Mouse (Mus musculus) MN1 (cell line): ENCODE measurements around the gene Dclre1b.
"Not testable (repeated sequence)": the region's sequence is repeated elsewhere in the genome, so short reads cannot be mapped to it uniquely, and the experiment has no call there.

Source experiments
- DNase-seq: peaks from one replicate; pipeline ENCODE4 v3.0.0-alpha.2; 2016; ENCODE audit warnings: low spot score

Dclre1b gene

DNA sequence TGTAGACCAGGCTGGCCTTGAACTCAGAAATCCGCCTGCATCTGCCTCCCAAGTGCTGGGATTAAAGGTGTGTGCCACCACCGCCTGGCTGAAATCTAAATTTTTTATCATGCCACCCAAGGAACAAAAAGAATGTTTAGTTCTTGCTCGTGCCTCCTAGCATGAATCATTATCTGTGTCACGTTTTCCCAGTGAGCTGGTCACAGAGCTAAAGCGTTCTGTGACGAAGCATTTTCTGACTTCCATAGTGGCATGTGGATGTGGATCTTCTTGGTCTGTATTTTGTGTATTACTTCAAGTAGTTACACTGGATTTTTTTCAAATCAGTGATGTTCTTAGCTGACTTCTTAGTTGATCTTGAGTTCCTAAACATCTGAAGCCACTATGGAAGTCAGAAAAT lies 1.7 kb upstream of the Dclre1b start:
- no peak for DNase-seq

DNA sequence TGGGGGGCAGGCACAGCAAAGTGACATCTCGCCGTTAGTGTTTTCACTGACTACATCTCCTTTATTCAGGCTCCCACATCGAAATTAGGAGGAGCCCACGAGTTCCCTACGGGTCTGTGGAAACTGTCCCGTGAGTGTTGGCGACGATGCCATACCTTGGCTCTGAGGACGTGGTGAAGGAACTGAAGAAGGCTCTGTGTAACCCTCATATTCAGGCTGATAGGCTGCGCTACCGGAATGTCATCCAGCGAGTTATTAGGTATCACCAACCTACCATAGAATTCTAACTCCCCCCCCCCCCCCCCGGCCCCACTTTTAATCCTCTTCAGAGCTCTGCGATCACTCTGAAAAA lies 531 bp upstream of the Dclre1b start:
- DNase-seq = no peak

DNA sequence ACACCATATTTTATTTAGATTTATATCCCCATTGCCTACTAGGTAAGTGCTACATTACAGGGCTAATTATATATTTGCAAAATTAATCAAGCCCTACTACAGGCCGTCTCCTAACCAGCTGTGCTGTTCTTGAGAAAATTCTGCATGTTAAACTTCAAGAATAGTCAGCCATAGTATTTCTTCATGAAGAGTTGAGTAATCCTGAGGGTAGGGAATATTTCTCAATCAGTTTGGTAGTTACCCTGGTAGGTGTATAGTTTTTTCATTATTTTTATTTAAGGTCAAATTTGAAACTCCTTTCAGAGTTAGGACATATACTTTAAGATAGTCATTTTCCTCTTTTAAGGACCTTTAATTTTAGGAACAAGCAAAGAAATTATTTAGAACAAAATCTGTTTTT lies 3.6 kb downstream of the Dclre1b start:
- DNase-seq = no peak

DNA sequence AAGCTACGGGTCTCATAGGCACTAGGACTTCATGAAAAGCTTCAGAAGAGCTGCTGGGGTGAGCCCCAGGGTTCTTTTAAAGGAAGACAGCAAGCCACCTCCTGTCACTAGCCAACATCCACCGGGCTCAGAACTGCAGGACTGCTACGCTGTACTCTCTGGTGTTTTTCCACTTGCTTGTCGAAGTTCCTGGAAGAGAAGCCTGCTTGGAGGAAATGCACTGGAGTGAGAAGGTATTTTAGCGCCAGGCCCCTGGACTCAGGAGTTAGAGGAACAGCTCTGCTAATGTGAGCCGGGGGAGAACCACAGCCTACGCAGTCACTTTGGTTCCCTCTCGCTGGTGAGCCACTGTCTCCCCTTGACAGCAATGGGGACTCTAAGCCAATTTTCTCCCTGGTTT lies 6.4 kb downstream of the Dclre1b start:
- DNase-seq = no peak

DNA sequence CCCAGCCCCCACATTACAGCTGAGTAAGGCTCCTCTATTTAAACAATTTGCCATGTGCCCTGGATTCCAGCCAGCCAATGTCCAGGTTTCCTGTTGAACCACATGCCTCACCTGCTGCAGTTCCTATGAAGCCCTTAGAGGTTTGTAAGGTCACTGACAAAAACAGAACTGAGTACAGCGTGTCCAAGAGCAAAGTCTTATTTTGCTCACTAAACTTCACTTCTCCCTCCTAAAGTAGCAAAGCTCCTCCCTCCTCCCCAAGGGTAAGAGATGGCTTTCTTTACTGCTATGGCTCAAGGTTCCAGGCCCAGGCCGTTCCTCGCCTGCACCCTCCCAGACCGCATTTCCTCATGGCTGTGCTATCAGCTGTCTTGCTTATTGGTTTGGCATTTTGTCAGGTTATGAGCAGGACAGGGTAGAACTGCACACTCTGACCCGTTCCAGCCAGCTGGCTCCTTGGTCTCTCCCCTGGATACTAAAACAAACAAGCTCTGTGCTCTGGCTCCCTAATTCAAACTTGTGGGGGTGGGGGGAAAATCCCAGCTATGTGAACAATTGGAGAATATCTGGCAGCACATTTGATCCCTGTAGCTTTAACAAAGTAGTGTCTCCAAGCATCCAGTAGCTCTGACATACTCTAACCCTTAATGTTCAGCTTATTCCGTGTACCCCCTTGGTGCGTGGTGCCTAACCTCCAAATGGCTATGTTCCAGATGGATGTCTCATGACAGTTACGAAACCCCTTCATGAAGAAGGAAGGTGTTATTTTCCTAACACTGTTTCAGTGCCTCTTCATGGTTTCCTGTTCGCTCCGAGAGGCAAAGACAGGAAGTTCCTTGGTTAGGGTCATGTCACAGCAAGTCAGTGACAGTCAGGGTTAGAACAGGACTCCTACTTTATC lies 7.4 kb downstream of the Dclre1b start:
- peak; percentile 80 for DNase-seq

DNA sequence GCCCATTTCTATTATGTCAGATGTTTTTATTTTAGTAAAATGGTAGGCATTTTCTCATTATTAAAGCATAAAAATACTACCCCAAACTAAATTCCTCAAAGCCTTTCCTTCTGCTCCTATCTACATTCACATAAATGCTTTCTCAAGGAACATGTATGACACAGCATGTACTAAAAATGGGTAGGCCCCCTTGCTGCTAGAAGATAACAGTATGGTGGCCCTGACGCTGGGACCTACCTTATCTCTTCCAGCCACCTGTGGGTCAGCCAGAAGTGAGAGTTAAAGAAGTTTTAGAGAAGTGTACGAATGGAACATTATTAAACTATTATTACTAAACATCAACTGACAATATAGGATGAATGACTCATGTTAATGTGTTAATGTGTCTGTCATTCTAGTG lies 9.7 kb downstream of the Dclre1b start:
- no peak for DNase-seq

DNA sequence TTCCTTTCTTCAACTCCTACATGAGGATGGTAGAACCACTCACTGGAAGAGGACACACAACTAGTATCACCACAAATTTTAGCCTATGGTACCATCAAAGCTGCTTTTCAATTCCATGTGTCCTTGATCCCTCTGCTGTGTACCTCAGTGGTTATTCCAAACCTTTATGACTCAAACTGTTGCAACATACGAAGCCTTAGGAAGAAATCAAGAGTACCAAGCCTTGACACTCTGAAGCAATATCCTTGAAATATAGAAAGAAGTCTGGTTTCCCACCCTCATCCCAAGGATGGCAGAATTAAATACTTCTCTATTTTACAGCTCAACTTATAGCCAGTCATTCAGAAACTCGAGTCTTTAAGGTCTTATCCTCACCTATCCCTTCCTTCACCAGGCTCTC lies 12.9 kb downstream of the Dclre1b start:
- no peak for DNase-seq

DNA sequence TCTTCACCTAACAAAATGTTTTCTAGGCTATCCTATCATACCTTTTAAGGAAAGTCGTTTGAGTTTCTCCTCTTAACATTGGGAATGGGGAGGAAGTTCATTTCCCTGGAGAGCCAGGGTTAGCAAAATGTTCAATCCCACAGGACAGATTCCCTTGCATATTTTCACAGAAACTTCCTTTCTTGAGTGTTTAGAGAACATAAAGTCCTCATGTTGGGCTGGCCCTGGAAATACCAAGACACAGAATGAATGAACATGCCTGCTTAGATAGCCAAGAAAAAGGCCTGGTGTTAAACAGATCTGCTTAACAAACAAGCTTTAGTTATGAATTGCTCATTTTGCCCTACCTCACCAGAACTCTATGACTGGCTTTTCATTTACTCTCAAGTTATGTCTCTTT lies 16.7 kb downstream of the Dclre1b start:
- DNase-seq = no peak

DNA sequence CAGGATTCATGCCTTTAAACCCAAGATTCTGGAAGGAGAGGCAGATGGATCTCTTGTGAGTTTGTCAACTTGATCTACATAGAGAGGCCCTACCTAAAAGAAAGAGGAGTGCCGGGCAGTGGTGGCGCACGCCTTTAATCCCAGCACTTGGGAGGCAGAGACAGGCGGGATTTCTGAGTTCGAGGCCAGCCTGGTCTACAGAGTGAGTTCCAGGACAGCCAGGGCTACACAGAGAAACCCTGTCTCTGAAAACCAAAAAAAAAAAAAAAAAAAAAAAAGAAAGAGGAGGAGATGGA lies 17.2 kb downstream of the Dclre1b start:
- DNase-seq = not testable (repeated sequence)

DNA sequence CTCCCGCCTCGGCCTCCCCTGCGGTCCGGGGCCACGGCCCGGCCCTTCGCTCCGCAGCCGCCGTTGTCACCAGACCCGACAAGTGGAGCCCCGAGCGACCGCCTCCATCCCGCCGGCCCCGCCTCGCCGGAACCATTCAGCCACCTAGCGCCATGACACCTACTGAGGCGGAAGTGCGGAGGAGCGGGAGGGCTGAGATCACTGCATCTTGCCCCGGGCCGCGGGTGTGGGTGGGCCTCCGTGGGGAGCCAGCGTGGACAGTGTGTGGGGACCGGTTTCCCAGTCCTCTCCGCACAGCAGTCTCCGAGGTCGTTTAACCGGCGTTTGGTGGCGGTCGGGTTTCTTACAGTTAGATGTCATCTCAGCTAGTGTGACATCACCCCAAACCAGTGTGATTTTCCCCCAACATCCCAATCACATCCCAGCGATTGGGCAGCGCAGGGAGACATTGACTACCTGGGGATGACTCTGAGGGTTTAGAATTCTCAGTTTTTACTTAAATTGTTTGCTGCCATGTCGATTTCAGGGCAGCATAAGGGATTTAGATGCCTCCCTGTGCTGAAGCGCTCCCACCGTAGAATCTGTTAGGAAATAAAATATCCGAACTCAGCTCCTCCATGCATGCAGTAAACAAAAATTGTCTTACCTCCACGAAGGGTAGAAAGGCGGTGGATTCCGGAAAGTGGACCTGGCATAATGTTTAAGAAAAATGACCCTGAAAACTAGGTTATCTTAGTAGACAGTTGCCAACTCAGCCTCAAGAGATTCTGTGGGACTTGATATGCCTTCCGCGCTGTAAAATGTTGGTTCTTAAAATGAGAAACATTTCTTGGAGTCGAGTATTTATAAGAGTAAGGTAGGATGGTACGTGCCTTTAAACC lies 17.8 kb downstream of the Dclre1b start, which contains the start of gene Hipk1:
Gene Hipk1, minus strand, starts transcription at position 334 of the 881 bp plus-strand sequence.
- peak; percentile 93 for DNase-seq

DNA sequence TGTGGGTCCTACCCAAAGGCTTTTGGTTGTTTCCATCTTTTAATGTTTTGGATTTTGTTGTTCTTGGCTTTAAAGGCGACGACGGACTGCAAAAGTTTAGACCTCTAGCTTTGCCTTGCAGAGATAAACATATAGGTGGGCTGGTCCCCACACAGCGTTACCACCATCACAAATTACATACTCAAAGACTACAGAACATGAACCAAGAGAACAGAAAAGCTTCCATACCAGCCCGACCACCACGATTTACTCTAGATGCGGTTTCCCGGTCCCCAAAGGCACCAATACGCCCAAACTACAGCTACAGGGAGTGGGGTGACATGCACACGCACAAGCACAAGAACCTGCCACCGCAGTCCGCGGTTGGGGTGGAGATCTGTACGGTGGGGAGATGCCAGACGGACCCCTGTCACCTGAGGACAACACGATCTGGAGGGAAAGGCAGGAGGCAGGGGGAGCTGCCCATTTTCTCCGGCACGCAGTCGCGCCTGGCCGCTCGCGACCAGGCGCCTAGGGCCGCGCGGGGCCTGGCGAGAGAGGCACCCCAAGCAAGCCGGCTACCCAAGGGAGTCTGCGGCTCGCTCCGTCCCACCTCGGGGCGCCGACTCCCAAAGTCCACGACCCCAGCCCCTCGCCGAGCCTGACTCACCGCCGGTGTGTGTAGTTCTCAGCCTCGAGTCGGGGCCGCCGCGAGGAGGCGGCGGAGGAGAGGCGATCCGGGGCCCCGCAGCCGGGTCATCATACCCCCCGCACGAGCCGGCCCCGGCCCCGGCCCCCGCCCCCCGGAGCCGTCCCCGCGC lies 18.7 kb downstream of the Dclre1b start:
- peak; percentile 51 for DNase-seq

DNA sequence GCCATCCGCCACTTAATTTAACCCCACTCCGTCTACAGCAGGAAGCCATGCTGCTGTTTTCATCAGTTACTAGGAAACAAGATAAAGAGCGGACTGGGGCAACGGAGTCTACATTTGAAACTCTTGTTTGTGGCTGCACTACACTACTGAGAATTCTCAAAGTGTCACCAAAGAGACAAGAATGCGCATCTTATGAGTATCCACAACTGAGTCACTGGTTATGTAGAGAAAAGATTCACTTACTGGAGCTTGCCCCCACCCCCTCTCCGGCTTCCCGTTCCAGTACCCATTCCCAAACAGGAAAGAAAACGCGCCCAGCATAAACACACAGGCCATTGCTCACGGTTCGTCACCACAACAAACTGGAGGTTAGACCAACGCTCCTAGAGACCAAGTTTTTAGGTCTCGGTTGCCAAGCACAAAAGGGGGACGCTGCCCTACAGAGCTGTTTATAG lies 19.3 kb downstream of the Dclre1b start:
- DNase-seq = peak; percentile 64

DNA sequence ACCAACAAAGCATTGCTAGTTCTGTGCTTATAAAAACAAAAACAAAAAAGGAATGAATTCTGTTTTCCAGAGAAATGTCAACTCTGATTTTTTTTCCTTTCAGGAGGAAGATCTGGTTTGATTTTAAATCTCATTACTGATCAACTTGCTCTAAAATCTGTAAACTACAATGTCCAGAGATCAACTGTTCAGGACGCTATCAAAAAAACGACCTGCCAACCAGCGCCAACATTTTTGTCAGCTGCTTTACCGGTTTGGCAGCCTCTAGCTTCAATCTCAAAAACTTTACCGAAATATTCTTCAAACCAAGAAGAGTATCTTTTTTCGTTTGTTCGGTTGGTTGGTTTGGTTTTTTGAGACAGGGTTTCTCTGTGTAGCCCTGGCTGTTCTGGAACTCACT lies 20.1 kb downstream of the Dclre1b start:
- no peak for DNase-seq

DNA sequence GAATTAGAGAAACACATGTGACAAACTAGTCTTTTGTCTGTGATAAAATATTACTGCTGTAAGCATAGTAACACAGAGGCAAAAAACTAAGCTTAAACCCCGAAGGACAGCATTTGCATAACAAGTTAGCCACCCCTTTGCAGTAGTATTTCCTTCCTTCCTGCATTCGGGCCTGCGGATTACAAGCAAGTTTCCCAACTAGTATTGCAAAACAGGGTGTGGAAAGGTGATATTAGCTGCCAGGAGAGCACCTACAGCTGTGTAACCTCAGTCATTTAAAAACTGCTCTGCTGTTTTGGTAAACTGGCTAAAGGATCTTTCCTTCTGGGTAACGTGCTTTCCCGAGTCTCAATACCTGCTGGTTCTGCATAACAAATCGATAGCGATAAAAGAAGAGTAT lies 22.0 kb downstream of the Dclre1b start:
- DNase-seq = no peak

DNA sequence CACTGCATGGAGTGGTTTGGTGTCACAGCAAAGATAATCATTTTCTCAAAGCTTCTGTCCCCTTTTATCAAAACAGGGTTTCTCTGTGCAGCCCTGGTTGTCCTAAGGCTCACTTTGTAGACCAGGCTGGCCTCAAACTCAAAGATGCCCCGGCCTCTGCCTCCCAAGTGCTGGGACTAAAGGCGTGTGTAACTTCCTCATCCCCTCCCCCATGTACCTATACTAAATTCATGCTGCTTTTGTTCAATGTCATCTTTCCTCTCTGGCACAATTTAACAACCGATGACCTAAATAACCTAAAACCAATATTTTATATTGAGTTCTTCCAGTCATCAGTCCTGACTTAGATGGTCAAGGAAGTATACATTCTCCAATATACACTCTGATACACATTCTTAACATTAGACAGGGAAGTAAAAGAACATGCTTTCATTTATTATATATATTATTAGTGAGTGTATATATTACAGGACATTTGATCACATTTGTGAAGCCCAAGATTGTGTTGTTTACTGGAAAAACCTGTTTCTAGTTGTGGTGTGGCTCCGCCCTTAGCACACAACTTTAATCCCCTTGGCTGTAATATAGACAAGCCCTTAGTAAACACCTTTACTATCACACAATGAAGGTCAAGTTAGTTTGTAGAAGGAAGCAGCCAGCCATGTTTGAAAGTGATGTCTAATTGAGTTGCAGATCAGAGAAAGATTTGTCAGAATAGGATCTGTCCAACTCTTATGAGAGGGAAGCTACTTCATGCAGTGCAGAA lies 26.2 kb downstream of the Dclre1b start:
- no peak for DNase-seq

DNA sequence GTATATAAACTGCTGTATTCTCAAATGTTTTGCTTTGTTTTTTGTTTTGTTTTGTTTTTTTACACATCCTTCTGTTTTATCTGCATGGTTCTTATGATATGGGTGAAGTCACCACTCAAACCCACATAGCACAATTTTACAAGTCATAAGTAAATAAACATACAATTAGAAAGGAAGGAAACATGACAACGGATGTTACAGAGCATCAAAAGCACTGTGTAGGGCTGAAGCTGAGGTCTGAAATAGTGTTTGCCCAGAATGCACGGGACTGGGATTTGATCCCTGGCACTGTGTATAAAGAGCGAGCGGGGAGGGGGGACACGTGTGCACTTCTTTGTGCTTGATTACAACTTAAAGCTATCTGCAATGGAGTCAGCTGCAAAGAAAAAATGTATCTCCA lies 28.5 kb downstream of the Dclre1b start:
- DNase-seq = no peak

DNA sequence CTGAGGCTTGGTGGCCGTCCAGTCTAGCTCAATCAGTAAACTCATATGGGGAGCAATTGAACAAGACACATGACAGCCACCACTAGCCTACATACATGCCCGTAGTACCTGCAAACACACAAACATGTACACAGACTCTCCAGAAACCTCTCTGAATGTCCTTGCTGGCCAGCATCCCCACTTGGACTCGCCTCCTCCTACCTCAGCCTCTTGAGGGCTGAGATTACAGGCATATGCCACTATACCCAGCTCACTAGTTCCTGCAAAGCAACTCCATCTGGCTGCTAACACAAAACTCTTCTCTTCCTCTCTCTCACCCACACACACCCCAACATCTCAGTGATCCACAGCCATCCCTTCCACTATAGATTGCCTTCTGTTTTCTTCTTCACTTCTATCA lies 29.0 kb downstream of the Dclre1b start:
- DNase-seq = no peak

DNA sequence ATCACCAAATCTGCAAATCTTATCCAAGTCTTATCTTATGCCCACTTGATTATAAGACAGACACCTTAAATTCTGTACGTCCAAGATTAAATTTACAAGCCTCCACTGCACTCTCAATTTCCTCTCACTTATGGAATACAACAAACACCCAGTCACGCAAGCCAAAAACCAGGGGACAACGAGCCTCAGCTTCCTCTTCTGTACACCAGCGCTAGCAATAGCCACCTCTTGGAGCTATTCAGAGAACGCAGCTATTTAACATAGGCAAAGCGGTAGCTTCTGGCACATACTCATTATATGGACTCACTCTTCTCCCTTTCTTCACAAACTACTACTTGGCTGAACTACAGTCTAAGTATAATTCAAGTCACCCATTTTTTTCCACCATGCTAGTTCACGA lies 30.1 kb downstream of the Dclre1b start:
- DNase-seq = no peak

DNA sequence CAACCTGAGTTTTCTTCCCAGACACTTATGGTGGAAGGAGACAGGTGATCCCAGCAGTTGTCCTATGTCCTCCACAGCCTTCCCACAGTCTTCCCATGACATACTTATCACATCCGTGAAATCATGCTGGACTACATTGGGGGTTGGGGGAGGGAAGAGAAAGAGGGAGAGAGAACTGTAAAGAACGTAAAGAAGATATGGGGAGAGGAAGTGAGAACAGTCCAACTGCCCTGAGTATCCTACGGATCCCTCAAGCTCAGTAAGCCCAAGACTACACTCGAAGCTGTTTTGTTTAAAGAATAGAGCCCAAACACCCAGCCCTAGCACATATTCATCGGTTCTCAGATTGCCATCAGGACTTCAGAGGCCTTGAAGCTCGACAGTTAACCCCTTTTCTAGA lies 30.6 kb downstream of the Dclre1b start:
- DNase-seq = no peak

DNA sequence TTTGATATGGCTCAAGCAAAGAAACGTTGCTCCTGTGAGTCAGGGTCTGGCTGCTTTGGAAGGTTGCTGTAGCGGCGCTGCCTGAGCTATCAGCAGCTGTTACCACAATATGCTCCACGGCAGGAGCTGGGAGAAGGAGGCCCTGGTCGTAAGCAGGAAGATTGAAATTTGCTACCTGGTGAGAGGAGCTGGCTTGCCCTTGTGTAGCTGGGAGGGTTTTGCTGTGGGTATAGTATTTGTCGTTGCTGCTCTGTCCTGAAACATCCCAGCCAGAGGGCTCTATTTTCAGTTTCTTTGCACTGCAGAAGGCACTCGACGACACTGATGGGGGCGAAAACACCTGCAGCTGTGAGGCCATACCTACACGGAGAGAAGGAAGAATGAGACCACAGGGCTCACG lies 31.3 kb downstream of the Dclre1b start:
- DNase-seq = no peak

DNA sequence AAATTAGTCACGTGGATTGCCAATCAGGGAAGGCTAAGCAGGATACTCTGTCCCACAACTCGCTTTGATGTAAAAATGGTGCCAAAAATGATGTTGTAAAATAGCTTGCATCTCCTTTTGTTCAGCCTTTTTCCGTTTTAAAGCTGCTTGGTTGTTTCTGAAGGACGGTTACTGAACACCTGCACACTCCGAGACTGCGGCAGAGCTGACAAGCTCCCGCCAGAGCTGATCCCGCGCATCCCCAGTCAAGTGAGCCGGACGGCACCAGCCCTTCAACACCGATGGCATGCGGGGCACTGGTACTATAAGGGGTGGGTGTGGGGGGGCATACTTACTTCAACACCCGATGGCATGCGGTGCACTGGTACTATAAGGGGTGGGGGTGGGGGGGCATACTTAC lies 35.2 kb downstream of the Dclre1b start:
- DNase-seq = no peak

DNA sequence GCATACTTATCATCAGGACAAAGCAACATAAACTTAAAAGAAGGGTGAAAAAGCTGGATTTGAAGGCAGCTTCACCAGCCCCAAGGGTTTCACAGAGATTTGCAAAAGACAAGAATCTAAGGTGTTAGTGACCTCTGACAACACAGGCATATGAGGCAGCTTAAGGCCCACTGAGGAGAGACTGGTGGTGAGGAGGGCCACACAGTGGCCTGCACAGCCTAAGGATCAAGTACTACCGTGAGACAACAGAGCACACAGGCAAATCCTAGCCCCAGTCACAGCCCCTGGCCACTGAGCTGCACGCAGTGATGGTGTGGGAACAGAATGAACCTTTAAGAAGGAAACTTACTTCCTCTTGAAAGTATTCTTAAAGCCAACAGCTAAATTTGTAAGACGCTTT lies 35.7 kb downstream of the Dclre1b start:
- no peak for DNase-seq
